Mouse (Mus musculus): ENCODE measurements at regions not wholly inside any gene's neighbourhood (a gene's known extent, or its start where the extent isn't known, plus 50 kb on each side); places are given as distances from the start of the nearest gene placed in this dataset.

GRCm38 (mm10) chr11:44146419-44146818 lies 245.4 kb upstream of the Adra1b start:
- Histone ChIP-seq H3K27me3 (ENCODE audit: control insufficient read depth, insufficient read depth, insufficient read length) (no peaks in the 10 kb centered on the region), H3K79me2 (ENCODE audit: control insufficient read depth, insufficient read depth) (no peaks in the 10 kb centered on the region)

GRCm38 (mm10) chr11:44153576-44153975 lies 246.3 kb upstream of the Il12b start:
- Histone ChIP-seq H3K79me3 (ENCODE audit: low read depth) (no peaks in the 10 kb centered on the region), H3K4me3 (ENCODE audit: insufficient read depth, poor library complexity, severe bottlenecking) (no peak overlapping the region), H3K36me3 (ENCODE audit: control insufficient read depth, insufficient read depth) (no peaks in the 10 kb centered on the region), H3K27me3 (ENCODE audit: control insufficient read depth, insufficient read depth, insufficient read length) (no peaks in the 10 kb centered on the region), H3K79me2 (ENCODE audit: control insufficient read depth, insufficient read depth) (no peaks in the 10 kb centered on the region), H3ac (ENCODE audit: control insufficient read depth, insufficient read length, low read depth) (no peak overlapping the region)
- no peak for TF ChIP-seq CEBPB (IDR thresholded peaks at IDR 0.05; ENCODE audit: low read depth)

More at GRCm38 (mm10) chr11:44146419-44146818, 245.4 kb upstream of the Adra1b start:
- TF ChIP-seq CEBPB (IDR thresholded peaks at IDR 0.05; ENCODE audit: low read depth), result no peak
- TF ChIP-seq MYOD1 (IDR thresholded peaks at IDR 0.05; ENCODE audit: control insufficient read depth, insufficient read length, low read depth), result no peak
- no peak for TF ChIP-seq CTCF (IDR thresholded peaks at IDR 0.05; ENCODE audit: control insufficient read depth, insufficient read depth, insufficient read length)
- TF ChIP-seq MAX (IDR thresholded peaks at IDR 0.05), result no peak
- no peak for TF ChIP-seq FOSL1 (IDR thresholded peaks at IDR 0.05; ENCODE audit: insufficient read depth, low read length, poor library complexity, severe bottlenecking)
- TF ChIP-seq USF1 (IDR thresholded peaks at IDR 0.05; ENCODE audit: low read depth), result no peak
- TF ChIP-seq MYOG (IDR thresholded peaks at IDR 0.05; ENCODE audit: control insufficient read depth, extremely low read depth, insufficient read length), result no peak
- H3K36me3 ChIP-seq (ENCODE audit: control insufficient read depth, insufficient read depth), result no peaks in the 10 kb centered on the region
- no peak overlapping the region for H3ac ChIP-seq (ENCODE audit: control insufficient read depth, insufficient read length, low read depth)
- no peaks in the 10 kb centered on the region for H3K79me3 ChIP-seq (ENCODE audit: low read depth)
- H3K4me3 ChIP-seq (ENCODE audit: insufficient read depth, poor library complexity, severe bottlenecking), result no peak overlapping the region

- H3K79me2 ChIP-seq (ENCODE audit: control insufficient read depth, insufficient read depth), result no peaks in the 10 kb centered on the region
- no peak overlapping the region for H3K4me3 ChIP-seq (ENCODE audit: insufficient read depth, poor library complexity, severe bottlenecking)
- H3ac ChIP-seq (ENCODE audit: control insufficient read depth, insufficient read length, low read depth), result no peak overlapping the region
- H3K27me3 ChIP-seq (ENCODE audit: control insufficient read depth, insufficient read depth, insufficient read length), result no peaks in the 10 kb centered on the region
- H3K79me3 ChIP-seq (ENCODE audit: low read depth), result no peaks in the 10 kb centered on the region
- TF ChIP-seq MYOG (IDR thresholded peaks at IDR 0.05; ENCODE audit: control insufficient read depth, extremely low read depth, insufficient read length), result no peak
- no peak for TF ChIP-seq FOSL1 (IDR thresholded peaks at IDR 0.05; ENCODE audit: insufficient read depth, low read length, poor library complexity, severe bottlenecking)
- no peak for TF ChIP-seq MYOD1 (IDR thresholded peaks at IDR 0.05; ENCODE audit: control insufficient read depth, insufficient read length, low read depth)
- TF ChIP-seq MAX (IDR thresholded peaks at IDR 0.05), result no peak
- no peak for TF ChIP-seq CEBPB (IDR thresholded peaks at IDR 0.05; ENCODE audit: low read depth)
- no peak for TF ChIP-seq CTCF (IDR thresholded peaks at IDR 0.05; ENCODE audit: control insufficient read depth, insufficient read depth, insufficient read length)
- no peak for TF ChIP-seq USF1 (IDR thresholded peaks at IDR 0.05; ENCODE audit: low read depth)
- no peaks in the 10 kb centered on the region for H3K36me3 ChIP-seq (ENCODE audit: control insufficient read depth, insufficient read depth)
Measured at GRCm38 (mm10) chr11:44155591-44155990, 244.3 kb upstream of the Il12b start.

- H3K79me2 ChIP-seq (ENCODE audit: control insufficient read depth, insufficient read depth), result no peaks in the 10 kb centered on the region
- H3K27me3 ChIP-seq (ENCODE audit: control insufficient read depth, insufficient read depth, insufficient read length), result no peaks in the 10 kb centered on the region
- no peak for TF ChIP-seq USF1 (IDR thresholded peaks at IDR 0.05; ENCODE audit: low read depth)
- no peak for TF ChIP-seq MYOG (IDR thresholded peaks at IDR 0.05; ENCODE audit: control insufficient read depth, extremely low read depth, insufficient read length)
- no peak for TF ChIP-seq CTCF (IDR thresholded peaks at IDR 0.05; ENCODE audit: control insufficient read depth, insufficient read depth, insufficient read length)
- TF ChIP-seq MAX (IDR thresholded peaks at IDR 0.05), result no peak
- TF ChIP-seq CEBPB (IDR thresholded peaks at IDR 0.05; ENCODE audit: low read depth), result no peak
- no peak for TF ChIP-seq MYOD1 (IDR thresholded peaks at IDR 0.05; ENCODE audit: control insufficient read depth, insufficient read length, low read depth)
- TF ChIP-seq FOSL1 (IDR thresholded peaks at IDR 0.05; ENCODE audit: insufficient read depth, low read length, poor library complexity, severe bottlenecking), result no peak
Measured at GRCm38 (mm10) chr11:44156081-44156480, 243.8 kb upstream of the Il12b start.

GRCm38 (mm10) chr11:44156490-44157345 lies 243.1 kb upstream of the Il12b start:
- H3K79me3 ChIP-seq (ENCODE audit: low read depth), result no peaks in the 10 kb centered on the region
- no peaks in the 10 kb centered on the region for H3K36me3 ChIP-seq (ENCODE audit: control insufficient read depth, insufficient read depth)
- H3K79me2 ChIP-seq (ENCODE audit: control insufficient read depth, insufficient read depth), result no peaks in the 10 kb centered on the region
- H3K27me3 ChIP-seq (ENCODE audit: control insufficient read depth, insufficient read depth, insufficient read length), result no peaks in the 10 kb centered on the region
- peak; percentile 4 for TF ChIP-seq MYOD1 (IDR thresholded peaks at IDR 0.05; ENCODE audit: control insufficient read depth, insufficient read length, low read depth)
- no peak for TF ChIP-seq CTCF (IDR thresholded peaks at IDR 0.05; ENCODE audit: control insufficient read depth, insufficient read depth, insufficient read length)
- H3ac ChIP-seq (ENCODE audit: control insufficient read depth, insufficient read length, low read depth), result no peak overlapping the region
- H3K4me3 ChIP-seq (ENCODE audit: insufficient read depth, poor library complexity, severe bottlenecking), result no peak overlapping the region

More at GRCm38 (mm10) chr11:44156081-44156480, 243.8 kb upstream of the Il12b start:
- no peaks in the 10 kb centered on the region for H3K79me3 ChIP-seq (ENCODE audit: low read depth)
- H3ac ChIP-seq (ENCODE audit: control insufficient read depth, insufficient read length, low read depth), result no peak overlapping the region
- no peaks in the 10 kb centered on the region for H3K36me3 ChIP-seq (ENCODE audit: control insufficient read depth, insufficient read depth)
- no peak overlapping the region for H3K4me3 ChIP-seq (ENCODE audit: insufficient read depth, poor library complexity, severe bottlenecking)

GRCm38 (mm10) chr11:44158236-44158635 lies 241.6 kb upstream of the Il12b start:
- no peak for TF ChIP-seq MAX (IDR thresholded peaks at IDR 0.05)
- TF ChIP-seq CEBPB (IDR thresholded peaks at IDR 0.05; ENCODE audit: low read depth), result no peak
- TF ChIP-seq CTCF (IDR thresholded peaks at IDR 0.05; ENCODE audit: control insufficient read depth, insufficient read depth, insufficient read length), result no peak
- no peak for TF ChIP-seq MYOG (IDR thresholded peaks at IDR 0.05; ENCODE audit: control insufficient read depth, extremely low read depth, insufficient read length)
- TF ChIP-seq FOSL1 (IDR thresholded peaks at IDR 0.05; ENCODE audit: insufficient read depth, low read length, poor library complexity, severe bottlenecking), result no peak
- TF ChIP-seq USF1 (IDR thresholded peaks at IDR 0.05; ENCODE audit: low read depth), result peak; percentile 64
- TF ChIP-seq MYOD1 (IDR thresholded peaks at IDR 0.05; ENCODE audit: control insufficient read depth, insufficient read length, low read depth), result no peak
- H3K79me2 ChIP-seq (ENCODE audit: control insufficient read depth, insufficient read depth), result no peaks in the 10 kb centered on the region
- no peaks in the 10 kb centered on the region for H3K27me3 ChIP-seq (ENCODE audit: control insufficient read depth, insufficient read depth, insufficient read length)
- H3ac ChIP-seq (ENCODE audit: control insufficient read depth, insufficient read length, low read depth), result no peak overlapping the region
- no peaks in the 10 kb centered on the region for H3K79me3 ChIP-seq (ENCODE audit: low read depth)
- no peak overlapping the region for H3K4me3 ChIP-seq (ENCODE audit: insufficient read depth, poor library complexity, severe bottlenecking)
- H3K36me3 ChIP-seq (ENCODE audit: control insufficient read depth, insufficient read depth), result no peaks in the 10 kb centered on the region

Measured in C2C12 (cell line).